Mouse (Mus musculus) granulocyte monocyte progenitor cell, adult 5-6 weeks (primary cell): ENCODE results near the gene Enox1. TPM values are rescaled to one million over a fixed set of nuclear protein-coding genes. Genes with fewer than 3 reads are reported as not detected.
A peak's percentile ranks its signal among the peaks of the same experiment; 100 is the strongest.

Source experiments
- ATAC-seq: replicated peaks from 2 replicates; pipeline ENCODE4 v1.8.0; 2016; ENCODE audit warnings: mild to moderate bottlenecking, moderate TSS enrichment, inconsistent platforms; ENCODE audit not compliant: poor library complexity, severe bottlenecking
- total RNA-seq, 2 experiments: library from RNA; stranded (forward) in 1 of 2; stranded (reverse) in 1 of 2; fragments of 200-712, 200-1000 nt in 1 of 2; fragments of >200 nt in 1 of 2; fragmentation: Nextera tagmentation in 1 of 2; gene quantifications; 2 replicates each; pipeline ENCODE4 v1.2.3; 2014 to 2017

Gene Enox1
- total RNA-seq, 2 experiments from 2014 or later = not detected

- no peak for ATAC-seq
These were observed 211.8 kb downstream of the Enox1 start for GRCm38 (mm10) chr14:77368411-77368810.

GRCm38 (mm10) chr14:77369070-77369469, 212.5 kb downstream of the Enox1 start:
- no peak for ATAC-seq

GRCm38 (mm10) chr14:77370521-77370920, 214.0 kb downstream of the Enox1 start:
- no peak for ATAC-seq

- ATAC-seq = no peak
These were observed 215.4 kb downstream of the Enox1 start for GRCm38 (mm10) chr14:77371977-77372376.

GRCm38 (mm10) chr14:77373119-77373518, 216.6 kb downstream of the Enox1 start:
- no peak for ATAC-seq

- no peak; the same call in 1 of the 2 replicates for ATAC-seq
These were observed 218.5 kb downstream of the Enox1 start for GRCm38 (mm10) chr14:77375054-77375453.

- ATAC-seq = no peak
These were observed 219.1 kb downstream of the Enox1 start for GRCm38 (mm10) chr14:77375618-77376017.

GRCm38 (mm10) chr14:77376731-77377130, 220.2 kb downstream of the Enox1 start:
- no peak for ATAC-seq

GRCm38 (mm10) chr14:77377439-77377838, 220.9 kb downstream of the Enox1 start:
- no peak for ATAC-seq

- no peak for ATAC-seq
These were observed 221.3 kb downstream of the Enox1 start for GRCm38 (mm10) chr14:77377873-77378272.

GRCm38 (mm10) chr14:77381532-77381931, 225.0 kb downstream of the Enox1 start:
- ATAC-seq = no peak

GRCm38 (mm10) chr14:77385621-77386020, 229.1 kb downstream of the Enox1 start:
- ATAC-seq = no peak

GRCm38 (mm10) chr14:77387877-77388276, 231.3 kb downstream of the Enox1 start:
- no peak for ATAC-seq

GRCm38 (mm10) chr14:77389276-77389675, 232.7 kb downstream of the Enox1 start:
- ATAC-seq = no peak

- ATAC-seq = no peak
These were observed 235.9 kb downstream of the Enox1 start for GRCm38 (mm10) chr14:77392476-77392875.

- ATAC-seq = no peak
These were observed 249.9 kb downstream of the Enox1 start for GRCm38 (mm10) chr14:77406241-77407114.

- peak; percentile 14; the same call in 1 of the 2 replicates for ATAC-seq
These were observed 252.8 kb downstream of the Enox1 start for GRCm38 (mm10) chr14:77409271-77409940.

- no peak for ATAC-seq
These were observed 253.8 kb downstream of the Enox1 start for GRCm38 (mm10) chr14:77410354-77410753.

- no peak for ATAC-seq
These were observed 256.5 kb downstream of the Enox1 start for GRCm38 (mm10) chr14:77413106-77413505.

- ATAC-seq = peak; percentile 97
These were observed 259.8 kb downstream of the Enox1 start for GRCm38 (mm10) chr14:77416358-77416757.

GRCm38 (mm10) chr14:77421031-77421430, 264.5 kb downstream of the Enox1 start:
- no peak for ATAC-seq
